ENCODE assay signal across 25 mouse cellular contexts in the genomic region with DNA sequence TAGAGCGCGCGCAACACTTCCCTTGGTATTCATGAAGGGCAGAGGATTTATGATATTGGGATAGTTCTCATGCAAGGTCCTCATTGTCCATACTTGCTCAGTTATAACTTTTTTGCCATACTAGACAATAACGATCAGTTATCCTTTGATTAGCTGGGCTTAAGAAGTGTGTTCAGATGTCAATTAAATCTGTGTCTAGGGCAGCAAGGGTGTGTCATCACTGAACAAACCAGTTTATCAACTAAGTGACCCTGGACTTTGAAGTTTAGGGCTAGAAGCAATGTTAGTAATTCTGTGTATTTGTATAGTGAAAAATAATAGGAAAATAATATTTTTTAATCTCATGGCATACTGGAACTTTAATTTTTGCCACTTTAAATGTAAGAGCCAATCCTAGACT.
"Had no signal": no experiment of that assay in that cellular context is flagged by ENCODE, and none has a peak within 500 bp of the region (broad histone marks: within the 10 kb centered on the region; RNA-seq: fewer than 3 reads in every experiment).

No protein-coding gene starts in this region.

- H3K27me3 ChIP-seq: heart, embryonic 13.5 days; heart, embryonic 15.5 days; hindbrain, embryonic 13.5 days; hindbrain, embryonic 15.5 days; limb, embryonic 13.5 days; limb, embryonic 15.5 days; liver, embryonic 13.5 days; liver, embryonic 15.5 days had no signal

- H3K9ac ChIP-seq: heart, embryonic 13.5 days; heart, embryonic 15.5 days; hindbrain, embryonic 13.5 days; hindbrain, embryonic 15.5 days; limb, embryonic 13.5 days; limb, embryonic 15.5 days; liver, embryonic 13.5 days; liver, embryonic 15.5 days had no signal

- H3K36me3 ChIP-seq: heart, embryonic 13.5 days; heart, embryonic 15.5 days; hindbrain, embryonic 13.5 days; hindbrain, embryonic 15.5 days; limb, embryonic 13.5 days; limb, embryonic 15.5 days; liver, embryonic 13.5 days; liver, embryonic 15.5 days had no signal

- H3K4me2 ChIP-seq: heart, embryonic 11.5 days; heart, embryonic 13.5 days; heart, embryonic 15.5 days; hindbrain, embryonic 13.5 days; hindbrain, embryonic 15.5 days; limb, embryonic 13.5 days; limb, embryonic 15.5 days; liver, embryonic 11.5 days; liver, embryonic 13.5 days; liver, embryonic 15.5 days had no signal

- ATAC-seq: hindbrain, postnatal 0 days had no signal

- H3K4me3 ChIP-seq: heart, embryonic 13.5 days; heart, embryonic 15.5 days; hindbrain, embryonic 13.5 days; hindbrain, embryonic 15.5 days; limb, embryonic 13.5 days; limb, embryonic 15.5 days; liver, embryonic 13.5 days; liver, embryonic 15.5 days had no signal

- H3K4me1 ChIP-seq: heart, embryonic 15.5 days; hindbrain, embryonic 13.5 days; hindbrain, embryonic 15.5 days; limb, embryonic 13.5 days; limb, embryonic 15.5 days; liver, embryonic 13.5 days; liver, embryonic 15.5 days had no signal

- H3K27ac ChIP-seq: heart, embryonic 13.5 days; heart, embryonic 15.5 days; hindbrain, embryonic 13.5 days; hindbrain, embryonic 15.5 days; hindbrain, postnatal 0 days; kidney, postnatal 0 days; limb, embryonic 13.5 days; limb, embryonic 15.5 days; liver, embryonic 13.5 days; liver, embryonic 15.5 days had no signal

- DNase-seq: gastrocnemius, postnatal 14 days; gastrocnemius, postnatal 36 days; heart, adult 11 months; heart, postnatal 14 days; heart, postnatal 36 days; kidney, adult 18-20 months; kidney, adult 8-10 months; kidney, postnatal 14 days; kidney, postnatal 36 days; layer of hippocampus, adult 9-11 months; layer of hippocampus, postnatal 36 days; left cerebral cortex, postnatal 4 days; liver, embryonic 13.5 days; lung, adult 18-20 months had no signal

- H3K9me3 ChIP-seq: heart, embryonic 13.5 days; heart, embryonic 15.5 days; hindbrain, embryonic 13.5 days; hindbrain, embryonic 15.5 days; limb, embryonic 13.5 days; limb, embryonic 15.5 days; liver, embryonic 13.5 days; liver, embryonic 15.5 days had no signal
